Mouse (Mus musculus) skeletal muscle tissue, adult 2 months (tissue): ENCODE measurements around the gene Ttn.
"Not testable (repeated sequence)": the region's sequence is repeated elsewhere in the genome, so short reads cannot be mapped to it uniquely, and the experiment has no call there.

Source experiments
- DNase-seq: peaks from one replicate; pipeline ENCODE4 v3.0.0-alpha.2; 2012; ENCODE audit warnings: low read depth, low spot score

The Ttn gene

GRCm38 (mm10) chr2:76982391-76983145, at the start of gene Ttn:
Gene Ttn (minus strand): TSS chr2:76982547.
- peak; percentile 97 for DNase-seq

GRCm38 (mm10) chr2:77020649-77021048, 38.3 kb upstream of the Ttn start:
- no peak for DNase-seq

GRCm38 (mm10) chr2:77017735-77018134, 35.4 kb upstream of the Ttn start:
- DNase-seq: no peak

- DNase-seq: not testable (repeated sequence)
These were observed 31.1 kb upstream of the Ttn start for GRCm38 (mm10) chr2:77013449-77013848.

- no peak for DNase-seq
These were observed 29.6 kb upstream of the Ttn start for GRCm38 (mm10) chr2:77011981-77012380.

GRCm38 (mm10) chr2:77007015-77007414, 24.7 kb upstream of the Ttn start:
- no peak for DNase-seq

GRCm38 (mm10) chr2:77003148-77003547, 20.8 kb upstream of the Ttn start:
- no peak for DNase-seq

- peak; percentile 89 for DNase-seq
These were observed 16.0 kb upstream of the Ttn start for GRCm38 (mm10) chr2:76998351-76998750.

GRCm38 (mm10) chr2:76992493-76993201, 10.3 kb upstream of the Ttn start:
- DNase-seq: no peak

- no peak for DNase-seq
These were observed 5.0 kb upstream of the Ttn start for GRCm38 (mm10) chr2:76987317-76987716.

- DNase-seq: no peak
These were observed 2.0 kb upstream of the Ttn start for GRCm38 (mm10) chr2:76984384-76984783.

- no peak for DNase-seq
These were observed 1.3 kb upstream of the Ttn start for GRCm38 (mm10) chr2:76983601-76984000.

GRCm38 (mm10) chr2:76981717-76982116, 630 bp downstream of the Ttn start:
- peak; percentile 95 for DNase-seq

- DNase-seq: peak; percentile 93
These were observed 2.2 kb downstream of the Ttn start for GRCm38 (mm10) chr2:76980146-76980545.

GRCm38 (mm10) chr2:76977650-76978049, 4.7 kb downstream of the Ttn start:
- DNase-seq: peak; percentile 87

GRCm38 (mm10) chr2:76972051-76972450, 10.3 kb downstream of the Ttn start:
- DNase-seq: no peak

- no peak for DNase-seq
These were observed 11.3 kb downstream of the Ttn start for GRCm38 (mm10) chr2:76971069-76971468.

- no peak for DNase-seq
These were observed 11.7 kb downstream of the Ttn start for GRCm38 (mm10) chr2:76970669-76971068.

- no peak for DNase-seq
These were observed 12.1 kb downstream of the Ttn start for GRCm38 (mm10) chr2:76970204-76970603.

- DNase-seq: peak; percentile 9
These were observed 12.7 kb downstream of the Ttn start for GRCm38 (mm10) chr2:76969637-76970036.

- no peak for DNase-seq
These were observed 13.4 kb downstream of the Ttn start for GRCm38 (mm10) chr2:76968919-76969318.

GRCm38 (mm10) chr2:76966582-76966981, 15.8 kb downstream of the Ttn start:
- DNase-seq: no peak

GRCm38 (mm10) chr2:76966013-76966412, 16.3 kb downstream of the Ttn start:
- peak; percentile 67 for DNase-seq
